Mouse (Mus musculus) CD8-positive naive resting alpha-beta T cell, adult 2 months (primary cell): ENCODE results near the gene Cltc.
"Not testable (repeated sequence)": the region's sequence is repeated elsewhere in the genome, so short reads cannot be mapped to it uniquely, and the experiment has no call there.

ENCODE experiments used
- DNase-seq, 2 experiments: peaks; one replicate each; pipeline ENCODE4 v3.0.0; 2022; ENCODE audit warnings: low read depth in 2 of 2, low spot score in 2 of 2

Cltc gene

GRCm38 (mm10) chr11:86757480-86758371 is at the start of gene Cltc:
Gene Cltc, minus strand, starts transcription at chr11:86757565.
- DNase-seq, result peak; percentile 94 to 95

- DNase-seq, result peak; percentile 43 to 53
Observed at GRCm38 (mm10) chr11:86807001-86807477, 49.7 kb upstream of the Cltc start.

- DNase-seq, result no peak
Observed at GRCm38 (mm10) chr11:86794161-86794560, 36.8 kb upstream of the Cltc start.

- DNase-seq, result not testable (repeated sequence)
Observed at GRCm38 (mm10) chr11:86787436-86787835, 30.1 kb upstream of the Cltc start.

GRCm38 (mm10) chr11:86785767-86786166 is 28.4 kb upstream of the Cltc start:
- no peak for DNase-seq

- no peak for DNase-seq
Observed at GRCm38 (mm10) chr11:86769884-86770283, 12.5 kb upstream of the Cltc start.

- DNase-seq, result no peak
Observed at GRCm38 (mm10) chr11:86764501-86764900, 7.1 kb upstream of the Cltc start.

- DNase-seq, result not testable (repeated sequence)
Observed at GRCm38 (mm10) chr11:86763127-86763526, 5.8 kb upstream of the Cltc start.

GRCm38 (mm10) chr11:86760357-86760756 is 3.0 kb upstream of the Cltc start:
- no peak for DNase-seq

GRCm38 (mm10) chr11:86759886-86760285 is 2.5 kb upstream of the Cltc start:
- DNase-seq, result no peak

- no peak for DNase-seq
Observed at GRCm38 (mm10) chr11:86759226-86759625, 1.9 kb upstream of the Cltc start.

GRCm38 (mm10) chr11:86758559-86758958 is 1.2 kb upstream of the Cltc start:
- no peak for DNase-seq

- DNase-seq, result no peak
Observed at GRCm38 (mm10) chr11:86757142-86757479, 254 bp downstream of the Cltc start.

GRCm38 (mm10) chr11:86756156-86757141 is 916 bp downstream of the Cltc start:
- peak; percentile 11 to 38 for DNase-seq

GRCm38 (mm10) chr11:86752404-86752803 is 5.0 kb downstream of the Cltc start:
- no peak for DNase-seq

- no peak for DNase-seq
Observed at GRCm38 (mm10) chr11:86751010-86751409, 6.4 kb downstream of the Cltc start.

GRCm38 (mm10) chr11:86749776-86750423 is 7.5 kb downstream of the Cltc start:
- no peak for DNase-seq

GRCm38 (mm10) chr11:86745634-86746404 is 11.5 kb downstream of the Cltc start:
- DNase-seq, result no peak

- no peak for DNase-seq
Observed at GRCm38 (mm10) chr11:86742605-86743004, 14.8 kb downstream of the Cltc start.

GRCm38 (mm10) chr11:86741505-86741904 is 15.9 kb downstream of the Cltc start:
- no peak for DNase-seq
